Mouse (Mus musculus): ENCODE results near the gene Hoxd10.

DNA sequence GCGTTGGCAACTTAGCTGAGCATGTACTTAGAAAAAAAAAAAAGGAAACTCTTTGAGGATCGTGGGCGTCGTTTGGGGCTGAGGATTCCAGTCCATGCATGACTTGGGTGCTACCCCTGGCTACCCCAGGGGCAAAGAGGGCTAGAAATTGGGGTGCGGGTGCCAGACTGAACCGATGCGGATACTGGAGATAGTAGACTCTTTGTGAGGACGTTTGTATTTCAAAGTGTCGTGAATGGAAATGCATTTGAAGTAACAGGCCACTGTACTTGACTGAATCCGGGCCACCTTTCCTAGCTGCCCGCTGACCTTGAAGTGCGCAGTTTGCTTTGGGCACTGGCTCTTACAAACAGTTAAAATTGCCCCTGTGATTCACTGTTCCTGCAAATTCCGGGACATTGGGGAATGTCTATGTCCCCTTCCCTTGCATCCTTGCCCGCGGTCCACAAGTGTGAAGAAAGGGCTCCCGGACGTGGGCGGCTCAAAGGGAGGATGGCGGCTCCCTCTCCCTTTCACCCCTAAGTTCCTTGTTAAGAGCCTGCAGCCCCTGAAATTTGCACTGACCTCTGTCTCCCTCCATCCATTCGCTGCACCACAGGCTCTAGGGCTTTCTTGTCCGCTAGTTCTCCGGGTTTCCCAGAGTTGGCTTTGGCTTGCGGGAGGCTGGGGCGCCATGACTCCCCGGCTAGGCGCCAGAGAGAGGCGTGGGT is 4.6 kb upstream of the Hoxd10 start:
- TF ChIP-seq EP300 (IDR thresholded peaks at IDR 0.05; ENCODE audit: low read depth) (no peak), CTCF (IDR thresholded peaks at IDR 0.05; ENCODE audit: low read depth) (no peak)

Measured in liver, embryonic 14.5 days (tissue).